Mouse (Mus musculus) liver, postnatal 0 days (tissue): ENCODE measurements at regions not wholly inside any gene's neighbourhood (a gene's known extent, or its start where the extent isn't known, plus 50 kb on each side); places are given as distances from the start of the nearest gene placed in this dataset.

Experiments
- CTCF ChIP-seq: sonication (generic); IDR thresholded peaks from 2 replicates; pipeline ENCODE4 v1.5.1; 2016; ENCODE audit warnings: antibody characterized with exemption, low read depth
- EP300 ChIP-seq: IDR thresholded peaks from 2 replicates; pipeline ENCODE4 v1.6.1; 2016; ENCODE audit warnings: antibody characterized with exemption, low read depth, mild to moderate bottlenecking

DNA sequence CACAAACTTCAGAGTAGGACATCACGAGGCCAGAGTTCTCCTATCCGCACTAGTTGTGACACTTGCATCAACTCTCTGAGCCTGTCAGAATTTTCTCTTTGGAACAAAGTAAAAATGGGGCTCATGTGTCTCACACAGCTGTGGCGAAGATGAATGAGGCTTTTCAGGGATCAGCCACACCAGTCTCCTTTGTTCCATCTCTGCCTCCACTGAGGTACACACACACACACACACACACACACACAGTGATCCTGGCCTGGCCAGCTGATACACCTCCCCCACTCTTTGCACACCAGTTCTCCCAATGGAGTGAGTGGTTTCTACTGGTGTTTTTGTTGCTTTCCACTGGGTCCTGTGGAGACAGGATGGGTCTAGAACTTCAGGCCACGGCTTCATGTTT is 105.9 kb upstream of the D7Ertd443e start:
- TF ChIP-seq CTCF (no peak), EP300 (no peak)
